Mouse (Mus musculus): ENCODE results near the gene Phldb3.

DNA sequence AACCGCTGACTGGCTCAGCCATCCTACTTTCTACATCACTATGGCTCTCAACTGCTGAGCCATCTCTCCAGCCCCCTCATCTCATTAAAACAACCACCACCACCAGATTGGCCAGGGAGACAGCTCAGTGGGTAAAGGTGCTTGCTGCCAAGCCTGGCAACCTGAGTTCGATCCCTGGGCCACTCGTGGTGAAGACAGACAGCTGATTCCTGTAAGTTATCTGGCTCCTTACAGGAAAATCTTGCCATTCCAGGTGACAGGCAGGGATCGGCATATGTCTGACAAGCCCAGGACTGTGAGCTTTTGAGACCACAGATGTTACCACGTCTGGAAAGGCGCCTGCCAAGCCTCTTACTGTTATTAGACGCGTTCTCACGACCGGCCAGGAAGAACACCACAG is 32.8 kb upstream of the Phldb3 start:
- no peak for TF ChIP-seq CTCF (IDR thresholded peaks at IDR 0.05; ENCODE audit: insufficient read depth, low read length)
- no peak for TF ChIP-seq POLR2A (IDR thresholded peaks at IDR 0.05; ENCODE audit: borderline replicate concordance, extremely low read depth, low read depth, low read length)
